Mouse (Mus musculus): ENCODE data around the gene Rtp1.

DNA sequence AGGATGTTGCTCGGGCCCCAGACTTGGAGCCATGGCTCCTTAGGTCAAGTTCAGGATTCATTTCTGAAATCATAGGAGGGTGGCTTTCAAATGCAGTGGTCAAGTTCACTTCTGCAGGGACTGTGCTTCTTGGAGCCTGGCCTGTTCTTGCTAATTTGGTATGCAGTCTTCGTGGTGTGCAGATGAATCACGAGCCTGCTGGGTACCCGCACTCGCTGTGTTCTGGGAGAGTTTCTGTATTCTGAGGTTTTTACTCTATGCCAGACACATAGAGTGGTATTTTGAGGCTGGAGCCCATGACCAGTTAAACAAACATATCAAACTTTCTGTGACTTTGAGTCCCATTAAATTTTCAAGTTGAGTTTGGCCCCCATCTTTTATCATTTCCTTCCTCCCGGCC, 25.4 kb downstream of the Rtp1 start:
- TF ChIP-seq CTCF (IDR thresholded peaks at IDR 0.05; ENCODE audit: low read depth, low read length): no peak
- no peak for TF ChIP-seq POLR2A (IDR thresholded peaks at IDR 0.05; ENCODE audit: borderline replicate concordance, low read depth, low read length)
